Mouse (Mus musculus) ES-E14 (cell line): ENCODE results near the gene Tpm3. TPM values are rescaled to one million over a fixed set of nuclear protein-coding genes. Genes with fewer than 3 reads are reported as not detected.

Source experiments
- DNase-seq: peaks from one replicate; pipeline ENCODE4 v3.0.0-alpha.2; 2013; ENCODE audit warnings: low read depth, low spot score
- H3K27ac ChIP-seq: 2 replicates; pipeline ENCODE4 v1.5.1; 2012; ENCODE audit warnings: low read depth, mild to moderate bottlenecking, low read length, moderate library complexity, mixed read lengths; ENCODE audit not compliant: poor library complexity, insufficient read depth, severe bottlenecking
- H3K36me3 ChIP-seq: 2 replicates; pipeline ENCODE4 v1.6.1; 2012; ENCODE audit warnings: mild to moderate bottlenecking, low read length, moderate library complexity, mixed read lengths; ENCODE audit not compliant: control insufficient read depth, poor library complexity, insufficient read depth, severe bottlenecking
- H3K4me1 ChIP-seq, 2 experiments: fragments of 150-350 bp in 1 of 2; sonication (generic) in 1 of 2; 2 replicates each; pipeline ENCODE4 v1.6.1; 2012; ENCODE audit warnings: low read length in 2 of 2, mild to moderate bottlenecking in 1 of 2, mixed read lengths in 1 of 2; ENCODE audit not compliant: control insufficient read depth in 2 of 2, insufficient read depth in 2 of 2, poor library complexity in 1 of 2
- H3K4me3 ChIP-seq, 2 experiments: fragments of 150-350 bp in 1 of 2; sonication (generic) in 1 of 2; 2 replicates each; pipeline ENCODE4 v1.5.1; 2012; ENCODE audit warnings: low read length in 2 of 2, low read depth in 1 of 2, mild to moderate bottlenecking in 1 of 2, mixed read lengths in 1 of 2; ENCODE audit not compliant: insufficient read depth in 1 of 2, poor library complexity in 1 of 2, severe bottlenecking in 1 of 2
- H3K9ac ChIP-seq: 2 replicates; pipeline ENCODE4 v1.6.1; 2012; ENCODE audit warnings: low read depth, mild to moderate bottlenecking, low read length, mixed read lengths; ENCODE audit not compliant: poor library complexity, insufficient read depth, severe bottlenecking
- H3K9me3 ChIP-seq: fragments of 150-350 bp; sonication (generic); 2 replicates; pipeline ENCODE4 v1.6.1; 2012; ENCODE audit warnings: low read depth, mild to moderate bottlenecking, low read length; ENCODE audit not compliant: control insufficient read depth, insufficient read depth
- CHD2 ChIP-seq: IDR thresholded peaks from 2 replicates; pipeline ENCODE4 v1.6.1; 2014; ENCODE audit warnings: mild to moderate bottlenecking, low read depth, low read length, inconsistent platforms
- HCFC1 ChIP-seq: IDR thresholded peaks from 2 replicates; pipeline ENCODE4 v1.6.1; 2012; ENCODE audit warnings: low read length, inconsistent platforms, borderline replicate concordance; ENCODE audit not compliant: insufficient read depth
- MAFK ChIP-seq: IDR thresholded peaks from 2 replicates; pipeline ENCODE4 v1.6.1; 2014; ENCODE audit warnings: mild to moderate bottlenecking, low read depth, low read length, inconsistent platforms; ENCODE audit not compliant: insufficient read depth
- ZC3H11A ChIP-seq: IDR thresholded peaks from 2 replicates; pipeline ENCODE4 v1.6.1; 2012; ENCODE audit warnings: low read depth, mild to moderate bottlenecking, inconsistent platforms, low read length, borderline replicate concordance
- ZNF384 ChIP-seq: IDR thresholded peaks from 2 replicates; pipeline ENCODE4 v1.6.1; 2012; ENCODE audit warnings: low read depth, low read length, inconsistent platforms
- in situ Hi-C, 2 experiments: fragments of 600-800 bp; cut with MboI; formaldehyde crosslinking; loops; one replicate each; pipeline ENCODE4 v1.15.1; 2025; ENCODE audit warnings: low sequenced_read_pairs in 2 of 2, inconsistent platforms in 1 of 2; ENCODE audit not compliant: unreplicated experiment in 2 of 2
- total RNA-seq: library from RNA; depleted of rRNA; stranded (reverse); fragments of 300-350 nt; gene quantifications from 2 replicates; pipeline ENCODE4 v1.2.3, GENCODE M21; 2012; rRNA removed

The Tpm3 gene
- total RNA-seq, 1 experiment: 287 TPM

GRCm38 (mm10) chr3:90139962-90140361, 67.5 kb downstream of the Tpm3 start:
- H3K9ac ChIP-seq: no peak overlapping the region
- H3K9me3 ChIP-seq: no peaks in the 10 kb centered on the region
- no peak overlapping the region for H3K27ac ChIP-seq
- H3K4me1 ChIP-seq: 0 out of 4 replicates have a peak, but pooled peaks cover 0 to 1% of the 10 kb centered on the region in 2 experiments
- H3K4me3 ChIP-seq: no peak overlapping the region
- TF ChIP-seq HCFC1 (no peak), MAFK (peak; percentile 87), ZNF384 (no peak)
- no peaks in the 10 kb centered on the region for H3K36me3 ChIP-seq
- no peak for DNase-seq
- in situ Hi-C loops: no loop called here

GRCm38 (mm10) chr3:90145461-90145860, 73.0 kb downstream of the Tpm3 start:
- Histone ChIP-seq H3K9me3 (no peaks in the 10 kb centered on the region), H3K27ac (no peak overlapping the region), H3K4me1 (no peaks in the 10 kb centered on the region), H3K9ac (no peak overlapping the region), H3K4me3 (no peak overlapping the region), H3K36me3 (no peaks in the 10 kb centered on the region)
- in situ Hi-C loops: no loop called here
- no peak for TF ChIP-seq ZC3H11A
- no peak for TF ChIP-seq HCFC1
- no peak for TF ChIP-seq CHD2
- TF ChIP-seq ZNF384: no peak
- no peak for TF ChIP-seq MAFK
- DNase-seq: no peak

- no peaks in the 10 kb centered on the region for H3K36me3 ChIP-seq
- in situ Hi-C loops: no loop called here
- TF ChIP-seq HCFC1 (no peak), ZC3H11A (no peak), CHD2 (no peak), MAFK (no peak), ZNF384 (no peak)
- H3K9ac ChIP-seq: no peak overlapping the region
- H3K27ac ChIP-seq: no peak overlapping the region
- H3K4me1 ChIP-seq: peaks cover 0 to 3% of the 10 kb centered on the region in 2 experiments; a peak in 1 of 4 replicates
- no peak overlapping the region for H3K4me3 ChIP-seq
- H3K9me3 ChIP-seq: no peaks in the 10 kb centered on the region
- no peak for DNase-seq
Measured at GRCm38 (mm10) chr3:90146651-90147050, 74.2 kb downstream of the Tpm3 start.

Other genes with a start within 250 kb of the Tpm3 start
- 2.0 and 2.6 TPM in 2 replicates for gene She, start 241.3 kb upstream of the Tpm3 start, total RNA-seq
- 1.0 and 1.8 TPM in 2 replicates for gene Il6ra, start 159.5 kb upstream of the Tpm3 start, total RNA-seq
- 41.6 and 51.4 TPM in 2 replicates for gene Atp8b2, start 109.1 kb upstream of the Tpm3 start, total RNA-seq
- 222 and 241 TPM in 2 replicates for gene Hax1, start 73.9 kb upstream of the Tpm3 start, total RNA-seq
- 69.2 and 73.7 TPM in 2 replicates for gene 4933434E20Rik, start 21.0 kb upstream of the Tpm3 start, total RNA-seq
- gene Ubap2l, start 20.0 kb upstream of the Tpm3 start, total RNA-seq: 85.4 and 109 TPM in 2 replicates
- gene Nup210l, start 31.5 kb downstream of the Tpm3 start, total RNA-seq: 0.80 and 0.85 TPM in 2 replicates
- gene Rps27, start 141.0 kb downstream of the Tpm3 start, total RNA-seq: 3,820 and 4,467 TPM in 2 replicates
- gene Rab13, start 141.0 kb downstream of the Tpm3 start, total RNA-seq: 9.6 and 13.2 TPM in 2 replicates
- gene Jtb, start 158.9 kb downstream of the Tpm3 start, total RNA-seq: 61.9 and 64.0 TPM in 2 replicates
- gene Creb3l4, start 170.9 kb downstream of the Tpm3 start, total RNA-seq: 2.3 and 4.8 TPM in 2 replicates
- 88.4 and 115 TPM in 2 replicates for gene Slc39a1, start 175.5 kb downstream of the Tpm3 start, total RNA-seq
- 9.8 and 11.8 TPM in 2 replicates for gene Crtc2, start 181.5 kb downstream of the Tpm3 start, total RNA-seq
- 4.1 and 8.2 TPM in 2 replicates for gene Dennd4b, start 192.5 kb downstream of the Tpm3 start, total RNA-seq
- 17.9 and 20.9 TPM in 2 replicates for gene Gatad2b, start 220.5 kb downstream of the Tpm3 start, total RNA-seq